21 mouse cellular contexts compared by ENCODE assay signal in the genomic region with DNA sequence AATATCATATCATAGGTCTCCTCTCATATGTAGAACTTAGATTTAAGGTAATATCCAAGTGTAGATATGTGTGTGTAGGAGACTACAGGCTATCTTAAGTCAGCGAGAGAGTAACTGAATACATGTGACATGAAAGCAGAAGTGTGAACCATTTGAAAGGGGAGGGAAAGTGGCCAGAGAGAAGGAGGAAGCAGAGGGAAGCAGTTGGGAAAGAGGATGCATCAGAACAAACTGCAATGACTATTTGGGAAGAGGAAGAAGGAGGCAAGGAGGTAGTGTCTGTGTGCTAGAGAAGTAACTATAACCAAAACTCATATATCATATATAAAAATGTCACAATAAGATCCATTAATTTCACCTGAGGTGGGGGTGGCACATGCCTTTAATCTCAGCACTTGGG. TPM values are rescaled to one million over a fixed set of nuclear protein-coding genes. Genes with fewer than 3 reads are reported as not detected.
DNase-seq lines count a peak whose midpoint lies in the region; ATAC-seq and TF ChIP-seq lines count a peak whose summit lies in the region.
"Not testable (repeated sequence)": the region's sequence is repeated elsewhere in the genome, so short reads cannot be mapped to it uniquely, and the experiment has no call there.
"Had no signal": no experiment of that assay in that cellular context is flagged by ENCODE, and none has a peak within 500 bp of the region (broad histone marks: within the 10 kb centered on the region; RNA-seq: fewer than 3 reads in every experiment).

No protein-coding gene starts in this region.

- not testable (repeated sequence) for H3K4me3 ChIP-seq in bone marrow macrophage, adult 2 months (ENCODE audit: insufficient read depth, low read length)

- not testable (repeated sequence) for TF ChIP-seq CTCF in bone marrow macrophage, adult 2 months (IDR thresholded peaks at IDR 0.05; ENCODE audit: low read depth, low read length)

- peak overlapping the region; percentile 21; the same call in 1 of the 2 replicates for H3K27ac ChIP-seq in bone marrow macrophage, adult 2 months (ENCODE audit: insufficient read depth, low read depth, low read length)

- DNase-seq in heart, adult 8-10 months (ENCODE audit: low spot score) = peak; percentile 1
- peak; percentile 7 for DNase-seq in lung, postnatal 36 days

- not testable (repeated sequence) for H3K4me1 ChIP-seq in bone marrow macrophage, adult 2 months (ENCODE audit: control insufficient read depth, insufficient read depth, low read length)

- 0 out of 2 replicates have a peak, but pooled peaks have one; percentile 25 for ATAC-seq in common myeloid progenitor, adult 5-6 weeks (replicated peaks; ENCODE audit: low read depth, poor library complexity, severe bottlenecking)
- peak; percentile 99 for ATAC-seq in granulocyte monocyte progenitor cell, adult 5-6 weeks (replicated peaks; ENCODE audit: poor library complexity, severe bottlenecking)
- peak; percentile 88 for ATAC-seq in megakaryocyte, adult 5-6 weeks (ENCODE audit: poor library complexity, severe bottlenecking)
- peak; percentile 89 for ATAC-seq in megakaryocyte progenitor cell, adult 5-6 weeks (replicated peaks; ENCODE audit: poor library complexity)
- ATAC-seq in monocyte, adult 5-6 weeks (replicated peaks; ENCODE audit: insufficient number of reproducible peaks, low FRiP score, low TSS enrichment, poor library complexity, severe bottlenecking) = peak; percentile 75

- TF ChIP-seq POLR2A in bone marrow macrophage, adult 2 months (IDR thresholded peaks at IDR 0.05; ENCODE audit: borderline replicate concordance, low read depth, low read length) = not testable (repeated sequence)

RNA-seq across cellular contexts. Expression of gene Atp1b4, which starts 57.2 kb away (rescaled TPM):
- not detected in 2 replicates for polyA plus RNA-seq in bone marrow macrophage, adult 2 months (2012; ENCODE audit: insufficient read depth, insufficient read length, missing spikeins)
- total RNA-seq in common myeloid progenitor, adult 5-6 weeks (2017) = not detected in 2 replicates
- not detected in 2 replicates for total RNA-seq in granulocyte monocyte progenitor cell, adult 5-6 weeks (2014; fragmentation: Nextera tagmentation)
- not detected in 2 replicates for total RNA-seq in granulocyte monocyte progenitor cell, adult 5-6 weeks (2017)
- total RNA-seq in heart, adult 8-10 months (2022) = not detected
- not detected in 2 replicates for total RNA-seq in megakaryocyte, adult 5-6 weeks (2015)
- 0.04 TPM in 1 of 2 replicates, not detected in the other for total RNA-seq in megakaryocyte, adult 5-6 weeks (2017)
- not detected in 2 replicates for total RNA-seq in megakaryocyte progenitor cell, adult 5-6 weeks (2015)
- not detected in 2 replicates for total RNA-seq in megakaryocyte progenitor cell, adult 5-6 weeks (2017)
- total RNA-seq in monocyte, adult 5-6 weeks (2017) = not detected in 3 replicates
- total RNA-seq: adrenal gland, adult 18-20 months; adrenal gland, adult 2 months; adrenal gland, adult 8-10 months; adrenal gland, postnatal 14 days; adrenal gland, postnatal 25 days; adrenal gland, postnatal 36 days; CH12.LX; ES-E14; MEL had no signal
- polyA plus RNA-seq: activated CD4-positive, CD25-positive, alpha-beta regulatory T cell, adult 4 months; adrenal gland, adult 2 months; CD4-positive, CD25-positive, alpha-beta regulatory T cell, adult 4 months; G1E; Patski had no signal

Comparison
In these comparisons a context has a peak if more than half of its experiments do, and no peak if none do; other contexts are left out.
1. ATAC-seq: peak in every context shown above with its lines; median percentile 99 in granulocyte monocyte progenitor cell, adult 5-6 weeks; 89 in megakaryocyte progenitor cell, adult 5-6 weeks; 88 in megakaryocyte, adult 5-6 weeks; 75 in monocyte, adult 5-6 weeks; 25 in common myeloid progenitor, adult 5-6 weeks.